Mouse (Mus musculus): ENCODE results near the gene Foxn3. TPM values are rescaled to one million over a fixed set of nuclear protein-coding genes. Genes with fewer than 3 reads are reported as not detected.

Foxn3 gene
- total RNA-seq, 1 experiment from 2014 or later: 96.6 TPM

DNA sequence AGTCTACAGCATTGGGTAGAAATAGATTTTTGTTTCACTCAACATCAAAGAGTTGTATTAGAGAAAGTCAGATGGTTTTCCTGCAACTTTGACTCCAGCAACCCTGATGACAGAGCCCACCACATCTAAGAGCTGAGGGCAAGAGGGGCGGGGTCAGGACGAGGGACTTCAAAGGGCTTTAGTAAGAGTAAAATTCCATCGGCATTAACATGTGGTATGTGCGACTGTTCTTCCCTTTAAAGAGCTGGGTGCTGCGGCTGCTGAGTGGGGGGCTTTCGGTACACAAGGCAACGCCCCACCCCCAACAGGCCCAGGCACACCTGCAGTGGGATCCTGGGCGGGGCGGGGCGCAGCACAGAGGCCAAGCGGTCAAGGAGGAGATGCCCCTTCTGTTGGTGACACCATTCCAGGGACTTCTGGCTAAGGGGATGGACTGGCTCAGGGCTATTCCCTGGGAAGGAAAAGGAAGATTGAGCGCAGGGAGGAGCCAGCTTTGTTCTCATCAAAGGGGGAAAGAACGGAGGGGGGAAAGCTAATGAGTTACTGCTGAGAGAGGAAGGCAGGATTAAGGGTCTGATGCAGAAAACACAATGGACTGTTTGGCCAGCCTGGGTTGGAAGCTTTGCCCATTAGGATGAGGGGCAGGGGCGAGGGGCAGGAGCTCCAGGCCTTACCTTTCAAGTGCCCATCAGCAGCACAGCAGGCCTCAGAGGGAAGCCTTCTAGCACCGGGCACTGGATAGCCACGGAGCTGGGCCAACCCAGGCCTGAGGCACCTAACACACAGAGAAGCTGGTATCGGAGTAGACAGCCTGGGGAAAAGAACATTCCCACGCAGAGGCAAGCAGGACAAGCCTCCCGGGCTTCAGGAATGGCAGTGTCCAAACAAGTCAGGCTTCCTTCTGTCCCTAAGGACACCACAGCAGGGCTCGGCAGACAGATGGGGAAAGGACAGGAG is 233.8 kb downstream of the Foxn3 start:
- ATAC-seq (replicated peaks; ENCODE audit: insufficient number of reproducible peaks, low FRiP score, low TSS enrichment, poor library complexity, severe bottlenecking): no peak

DNA sequence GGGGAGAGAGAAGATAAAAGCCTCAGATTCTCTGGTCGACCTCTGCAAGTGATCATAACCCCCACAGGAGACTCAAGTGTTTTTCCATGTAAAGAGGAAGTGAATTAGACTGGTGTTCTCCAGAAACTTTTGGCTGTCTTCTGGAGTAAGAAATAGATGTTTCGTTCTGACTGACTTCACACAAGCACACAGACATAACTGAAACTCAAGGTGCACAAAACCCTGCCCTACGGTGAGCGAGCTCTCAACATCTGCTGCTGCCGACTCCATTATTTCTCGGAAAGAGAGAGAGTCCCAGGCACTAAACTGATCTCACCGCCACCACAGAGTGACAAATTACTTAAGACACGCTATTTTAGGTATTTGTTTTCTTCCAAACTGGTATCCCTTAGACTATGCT is 237.2 kb downstream of the Foxn3 start:
- 0 out of 2 replicates have a peak, but pooled peaks have one; percentile 24 for ATAC-seq (replicated peaks; ENCODE audit: insufficient number of reproducible peaks, low FRiP score, low TSS enrichment, poor library complexity, severe bottlenecking)

DNA sequence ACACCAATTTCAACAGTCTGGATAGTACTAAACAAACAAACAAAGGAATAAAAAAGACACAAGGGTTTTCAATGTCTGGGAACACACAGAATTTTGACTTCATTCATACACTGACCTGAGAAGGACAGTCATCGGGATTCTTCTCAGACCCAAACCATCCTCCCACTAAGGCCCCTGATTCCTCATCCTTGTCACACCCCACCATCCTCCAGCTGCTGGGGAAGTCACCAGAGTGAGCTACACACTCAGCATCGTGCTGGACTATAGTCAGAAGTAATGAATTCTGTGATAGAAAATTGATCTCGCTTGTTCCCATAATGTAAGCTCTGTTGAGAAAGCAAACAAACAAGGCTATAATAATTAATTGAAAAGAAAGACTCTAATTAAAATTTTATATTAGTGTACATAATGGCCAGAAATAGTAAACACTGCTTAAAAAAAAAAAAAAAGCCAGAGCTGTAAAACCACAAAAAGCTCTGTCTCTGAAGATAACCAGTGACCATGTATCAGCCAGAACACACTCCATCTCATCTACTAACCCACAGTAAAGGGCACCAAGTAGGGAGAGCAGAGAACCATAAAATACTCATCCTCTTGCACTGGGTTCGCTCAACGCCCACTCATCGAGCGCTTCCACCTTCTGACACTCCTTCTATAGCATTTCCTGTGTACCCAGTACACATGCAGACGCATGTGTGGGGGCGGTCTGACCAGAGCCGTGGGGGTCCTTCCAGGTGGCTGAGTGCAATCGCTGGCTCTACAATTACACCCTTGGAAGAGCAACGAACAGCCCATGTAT is 241.6 kb downstream of the Foxn3 start:
- ATAC-seq (replicated peaks; ENCODE audit: insufficient number of reproducible peaks, low FRiP score, low TSS enrichment, poor library complexity, severe bottlenecking): no peak

DNA sequence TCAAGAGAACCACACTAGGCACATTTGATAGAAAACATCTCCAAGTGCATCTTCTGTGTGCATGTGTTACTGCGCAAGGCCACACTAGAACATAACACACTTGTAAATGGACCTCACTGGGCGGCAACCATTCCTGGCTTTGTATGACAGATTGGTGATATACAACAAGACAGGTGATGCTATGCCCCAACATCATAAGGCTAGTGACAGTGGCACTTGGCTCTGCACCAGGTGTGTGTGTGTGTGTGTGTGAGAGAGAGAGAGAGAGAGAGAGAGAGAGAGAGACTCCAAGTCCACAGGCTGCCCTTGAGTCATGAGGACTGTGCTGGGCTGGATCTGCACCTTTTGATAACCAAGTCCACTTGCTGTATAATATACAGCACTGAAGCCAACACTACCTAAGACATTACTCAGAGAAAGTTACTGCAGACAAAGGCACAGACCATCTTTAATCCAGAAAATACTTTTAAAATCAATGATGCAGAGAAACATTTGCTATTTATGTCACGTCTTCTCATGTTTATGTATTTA is 242.4 kb downstream of the Foxn3 start:
- ATAC-seq (replicated peaks; ENCODE audit: insufficient number of reproducible peaks, low FRiP score, low TSS enrichment, poor library complexity, severe bottlenecking): no peak

DNA sequence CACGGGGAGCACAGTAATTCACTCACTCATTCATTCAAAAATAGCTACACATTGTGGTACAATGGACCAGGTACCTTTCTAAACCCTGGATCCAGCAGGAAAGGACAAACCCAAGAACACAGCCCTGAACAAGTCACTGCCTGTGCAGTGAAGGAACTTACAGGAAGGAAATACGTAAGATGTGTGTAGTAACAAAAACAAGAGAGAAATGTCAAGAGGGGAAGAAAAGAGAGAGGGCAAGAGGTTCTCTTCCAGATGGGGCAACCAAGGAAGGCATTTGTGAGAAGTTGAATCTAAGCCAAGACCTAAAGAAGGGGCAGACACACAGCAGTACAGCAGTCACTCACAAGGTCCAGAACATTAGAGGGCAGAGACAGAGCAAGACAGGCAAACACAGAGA is 243.5 kb downstream of the Foxn3 start:
- ATAC-seq (replicated peaks; ENCODE audit: insufficient number of reproducible peaks, low FRiP score, low TSS enrichment, poor library complexity, severe bottlenecking): no peak

DNA sequence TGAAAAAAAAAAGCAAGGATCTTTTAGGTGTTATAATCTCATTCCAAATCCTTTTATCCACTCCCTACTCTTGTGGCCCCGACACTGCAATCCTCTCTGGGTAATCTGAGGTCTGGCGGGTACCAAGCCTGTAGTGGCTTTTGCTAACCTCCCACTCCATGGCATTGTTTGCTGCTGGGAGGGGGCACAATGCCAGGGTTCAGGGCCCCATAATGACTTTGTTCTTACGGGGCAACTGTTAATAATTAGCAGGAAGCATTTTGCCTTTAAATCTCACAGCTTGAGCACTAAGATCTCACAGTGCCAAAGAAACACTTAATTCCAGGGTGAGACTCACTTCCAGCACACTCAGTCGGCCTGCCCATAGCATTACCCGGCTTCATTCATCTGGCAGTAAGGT is 244.2 kb downstream of the Foxn3 start:
- ATAC-seq (replicated peaks; ENCODE audit: insufficient number of reproducible peaks, low FRiP score, low TSS enrichment, poor library complexity, severe bottlenecking): no peak

DNA sequence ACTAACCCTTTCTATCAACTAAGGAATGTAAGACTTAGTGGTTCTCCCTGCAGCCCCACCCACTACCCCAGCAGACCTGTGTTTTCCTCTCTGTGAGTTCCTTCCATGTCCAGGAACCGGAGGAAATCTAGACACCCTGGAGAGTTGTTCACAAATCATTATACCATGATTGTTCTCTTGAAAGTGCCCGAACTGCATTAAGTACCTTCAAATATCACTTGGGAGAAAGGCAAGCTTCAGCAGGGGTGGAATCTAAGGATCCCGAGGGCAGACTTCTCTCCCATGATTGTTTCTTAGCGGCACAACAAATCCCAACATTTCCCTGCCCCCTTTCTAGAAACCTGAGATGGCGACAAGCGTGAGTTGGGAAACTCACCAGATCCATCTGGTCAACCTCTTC is 247.5 kb downstream of the Foxn3 start:
- ATAC-seq (replicated peaks; ENCODE audit: insufficient number of reproducible peaks, low FRiP score, low TSS enrichment, poor library complexity, severe bottlenecking): no peak

DNA sequence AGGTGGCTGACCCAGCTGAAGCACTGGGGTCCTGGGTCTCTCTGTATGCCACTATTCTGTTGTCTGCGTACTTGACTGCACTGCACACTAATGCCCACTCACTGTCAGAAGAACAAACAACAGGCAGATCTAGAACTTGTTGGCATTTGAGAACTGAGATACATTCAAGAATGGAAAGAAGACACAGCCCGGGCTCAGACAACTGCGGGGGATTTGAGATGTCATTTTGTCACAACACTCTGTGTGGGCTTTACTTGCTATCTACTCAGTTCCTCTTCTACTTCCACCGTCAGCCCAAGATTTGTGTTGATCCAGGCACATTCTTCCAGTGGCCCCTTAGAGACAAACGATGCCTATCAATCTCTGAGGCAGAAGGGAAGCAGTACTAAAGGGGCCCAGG is 248.6 kb downstream of the Foxn3 start:
- ATAC-seq (replicated peaks; ENCODE audit: insufficient number of reproducible peaks, low FRiP score, low TSS enrichment, poor library complexity, severe bottlenecking): no peak

DNA sequence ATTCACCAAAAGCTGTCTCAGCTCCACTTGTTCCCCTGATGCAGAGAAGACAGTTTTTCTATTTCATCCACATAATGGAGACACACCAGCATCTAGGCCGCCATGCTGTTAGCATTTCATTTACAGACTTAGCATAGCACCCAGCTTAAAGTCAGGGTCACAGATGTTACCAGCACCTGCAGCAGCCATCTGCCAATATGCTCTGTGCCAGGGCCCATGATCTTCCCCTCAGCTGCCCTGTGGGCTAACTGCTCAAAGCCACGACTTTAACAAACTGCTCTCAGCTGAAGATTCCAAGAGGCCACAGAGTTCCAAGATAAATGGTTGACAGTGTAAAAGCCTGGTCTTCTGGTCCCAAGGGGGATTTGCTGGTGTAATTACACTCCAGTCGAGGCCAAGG is 252.1 kb downstream of the Foxn3 start:
- ATAC-seq (replicated peaks; ENCODE audit: insufficient number of reproducible peaks, low FRiP score, low TSS enrichment, poor library complexity, severe bottlenecking): no peak

DNA sequence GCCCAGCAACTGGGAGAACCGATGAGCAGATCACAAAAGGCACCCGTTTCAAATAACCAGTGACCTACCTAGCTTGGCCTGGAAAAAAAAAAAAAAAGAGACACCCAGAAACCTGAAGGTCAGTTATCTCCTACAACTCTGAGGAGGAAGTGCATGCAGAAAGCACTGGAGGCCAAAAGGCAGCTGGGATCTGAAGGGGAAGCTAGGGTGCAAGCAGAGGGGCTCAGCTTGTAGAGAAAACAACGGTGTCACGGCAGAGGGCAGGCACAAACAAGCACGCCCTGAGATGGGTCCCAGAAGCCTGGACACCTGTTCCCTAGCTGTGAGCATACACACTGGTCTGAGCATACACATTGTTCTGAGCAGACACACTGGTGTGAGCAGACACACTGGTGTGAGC is 253.4 kb downstream of the Foxn3 start:
- ATAC-seq (replicated peaks; ENCODE audit: insufficient number of reproducible peaks, low FRiP score, low TSS enrichment, poor library complexity, severe bottlenecking): no peak

DNA sequence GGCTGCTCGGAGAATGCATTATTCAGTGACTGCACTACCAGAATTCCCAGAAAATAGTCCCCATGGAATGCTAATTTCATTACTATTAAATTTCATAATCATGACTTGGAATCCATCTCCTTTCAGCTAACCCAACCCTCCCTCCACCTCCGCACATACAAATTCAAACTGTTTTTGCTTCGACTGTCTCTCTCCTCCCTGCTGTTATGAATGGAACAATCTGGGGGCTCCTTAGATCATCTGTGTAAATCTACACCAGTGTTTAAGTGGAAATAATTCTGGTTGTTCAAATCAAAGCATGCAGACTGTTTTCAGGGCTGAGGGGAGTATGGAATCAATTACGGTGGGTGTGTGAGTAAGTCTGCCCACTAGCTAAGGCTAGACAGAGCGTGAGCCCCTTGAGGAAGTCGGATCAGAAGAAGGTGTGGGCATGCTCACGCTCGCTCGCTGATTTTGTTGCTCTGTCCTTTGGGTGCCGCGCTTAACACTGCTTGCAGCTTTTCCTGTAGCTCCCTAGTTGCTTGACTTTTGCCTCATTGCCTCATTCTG is 254.8 kb downstream of the Foxn3 start:
- no peak for ATAC-seq (replicated peaks; ENCODE audit: insufficient number of reproducible peaks, low FRiP score, low TSS enrichment, poor library complexity, severe bottlenecking)

DNA sequence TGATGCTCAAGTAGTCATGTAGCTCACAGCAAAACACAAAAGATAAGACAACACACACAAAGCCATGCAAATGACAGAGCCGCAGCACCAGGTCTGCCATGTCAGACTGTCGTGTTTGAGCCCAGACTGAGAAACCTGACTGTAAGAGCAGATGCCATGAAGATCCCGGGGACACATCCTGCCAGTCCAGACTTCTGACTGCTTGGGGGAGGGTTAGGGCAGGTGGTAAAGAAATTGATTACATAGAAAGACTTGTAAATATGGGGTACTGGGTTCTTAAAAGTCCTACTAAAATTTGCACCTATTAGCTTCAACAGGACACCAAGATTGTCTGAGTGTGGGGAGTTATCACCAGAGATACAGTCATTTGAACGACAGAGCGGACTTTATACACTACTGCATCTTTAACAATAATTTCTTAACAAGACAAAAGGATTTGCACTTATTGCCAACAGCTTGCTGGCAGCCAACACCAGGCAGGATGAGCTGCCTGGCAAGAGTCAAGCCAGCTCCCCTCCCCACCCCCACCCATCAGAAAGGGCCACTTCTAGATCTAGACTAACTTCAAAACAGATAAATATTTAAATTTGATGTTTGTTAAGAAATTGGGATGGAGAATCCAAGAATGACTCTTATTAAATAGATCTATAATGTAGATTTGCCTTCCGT is 256.7 kb downstream of the Foxn3 start:
- no peak for ATAC-seq (replicated peaks; ENCODE audit: insufficient number of reproducible peaks, low FRiP score, low TSS enrichment, poor library complexity, severe bottlenecking)

DNA sequence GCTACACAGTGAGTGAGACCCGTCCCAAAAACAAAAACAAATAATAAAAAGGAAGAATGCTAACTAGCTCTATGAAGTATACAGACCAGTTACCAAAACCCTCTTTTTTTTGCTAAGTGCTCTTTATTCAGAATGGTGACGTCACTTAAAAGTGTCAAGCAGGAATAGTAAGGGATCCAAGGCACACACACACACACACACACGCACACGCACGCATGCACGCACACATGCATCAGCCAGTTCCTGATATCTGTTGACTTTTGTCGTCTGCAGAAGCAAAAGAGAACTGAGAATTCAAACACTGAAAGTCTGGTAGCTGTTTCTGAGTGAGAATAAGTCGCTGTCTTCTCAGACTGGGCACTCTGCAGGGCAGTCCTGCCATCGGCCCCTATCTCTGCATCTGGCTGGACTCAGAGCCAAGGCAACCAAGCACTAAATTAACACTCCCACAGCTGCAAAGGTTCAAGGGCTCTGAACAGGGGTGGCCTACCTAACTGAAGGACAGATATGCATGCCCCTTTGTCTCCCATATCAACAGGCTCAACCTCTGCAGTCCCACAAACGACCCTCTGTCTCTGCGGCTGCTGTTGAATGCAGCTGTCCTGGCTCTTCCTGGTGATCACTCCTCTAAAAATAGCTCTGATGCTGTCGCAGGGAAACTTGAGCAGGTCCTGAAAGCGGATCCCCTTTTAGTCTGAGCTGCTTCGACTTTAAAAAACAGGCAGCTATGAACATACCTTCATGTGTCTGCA is 257.4 kb downstream of the Foxn3 start:
- ATAC-seq (replicated peaks; ENCODE audit: insufficient number of reproducible peaks, low FRiP score, low TSS enrichment, poor library complexity, severe bottlenecking): no peak

DNA sequence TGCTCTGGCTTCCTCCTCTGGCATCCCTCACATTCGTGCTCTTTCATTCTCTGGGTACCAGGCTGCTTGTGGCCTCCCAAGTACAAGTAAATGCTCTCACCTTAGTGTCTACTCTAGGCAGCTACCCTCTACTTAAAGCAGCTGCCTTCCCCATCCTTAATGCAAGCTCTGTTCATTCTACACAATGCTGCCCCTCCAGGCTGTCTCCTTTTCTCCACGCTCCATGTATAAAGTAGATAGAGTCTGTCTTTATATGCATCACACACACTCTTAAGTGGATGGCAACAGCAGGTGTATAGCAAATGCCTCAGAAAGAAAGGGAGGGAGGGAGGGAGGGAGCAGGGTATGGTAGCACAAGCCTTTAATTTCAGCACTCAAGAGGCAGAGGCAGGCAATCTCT is 258.1 kb downstream of the Foxn3 start:
- no peak for ATAC-seq (replicated peaks; ENCODE audit: insufficient number of reproducible peaks, low FRiP score, low TSS enrichment, poor library complexity, severe bottlenecking)

DNA sequence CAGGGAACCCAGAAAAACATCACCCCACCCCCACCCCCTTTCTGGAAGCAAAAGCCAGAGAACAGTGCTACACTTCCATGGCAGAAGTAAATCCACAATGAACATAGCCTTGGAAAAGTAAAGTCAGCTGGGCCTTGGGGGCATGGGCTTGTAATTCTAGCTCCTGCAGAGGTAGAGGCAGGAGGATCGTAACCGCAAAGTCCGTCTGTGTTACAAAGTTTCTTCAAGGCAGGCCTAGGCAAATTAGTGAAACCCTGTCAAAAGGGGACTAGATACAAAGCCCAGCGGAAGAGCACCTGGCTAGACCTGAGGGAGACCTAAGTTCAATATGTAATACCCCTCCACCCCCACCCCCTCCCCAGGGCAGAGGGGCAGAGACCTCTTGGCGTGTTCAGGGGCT is 259.3 kb downstream of the Foxn3 start:
- no peak for ATAC-seq (replicated peaks; ENCODE audit: insufficient number of reproducible peaks, low FRiP score, low TSS enrichment, poor library complexity, severe bottlenecking)

DNA sequence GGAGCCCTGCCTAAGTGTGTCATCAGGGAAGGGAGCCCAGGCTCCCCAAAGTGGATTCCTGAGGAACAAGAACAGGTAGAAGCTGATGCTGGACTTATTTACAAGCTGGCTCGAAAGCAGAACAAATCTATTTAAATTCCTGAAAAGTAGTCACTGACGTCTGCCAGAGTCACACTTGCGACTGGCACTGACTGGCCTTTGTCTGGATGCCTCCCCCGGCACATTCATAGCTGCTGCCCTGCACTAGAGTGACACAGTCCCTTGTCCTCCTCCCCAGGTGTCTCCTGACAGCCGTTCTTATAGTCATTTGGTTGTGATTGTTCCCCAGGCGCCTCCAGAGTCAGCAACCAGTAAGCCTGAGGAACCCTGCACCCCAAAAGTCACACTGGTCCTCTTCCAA is 259.8 kb downstream of the Foxn3 start:
- ATAC-seq (replicated peaks; ENCODE audit: insufficient number of reproducible peaks, low FRiP score, low TSS enrichment, poor library complexity, severe bottlenecking): no peak

DNA sequence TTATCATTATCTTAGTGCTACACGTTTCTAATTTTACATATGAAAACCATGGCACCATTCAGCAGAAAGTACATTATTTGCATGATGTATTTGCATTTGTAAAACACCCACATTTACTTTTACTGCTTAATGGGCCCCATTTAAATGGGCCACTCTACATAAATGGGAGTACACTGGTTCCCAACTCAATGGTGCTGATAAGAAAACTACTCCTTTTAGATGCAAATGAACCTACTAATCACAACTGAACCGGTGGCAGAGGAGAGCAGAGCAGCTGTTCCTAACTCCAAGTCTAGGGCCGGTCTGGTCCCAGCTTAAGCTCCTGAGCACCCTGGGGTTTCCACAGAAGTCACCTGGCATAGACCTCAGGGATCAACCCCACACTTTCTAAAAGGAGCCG is 263.5 kb downstream of the Foxn3 start:
- no peak for ATAC-seq (replicated peaks; ENCODE audit: insufficient number of reproducible peaks, low FRiP score, low TSS enrichment, poor library complexity, severe bottlenecking)

Measured in monocyte, adult 5-6 weeks (primary cell).